Mouse (Mus musculus) lung, postnatal 14 days (tissue): ENCODE measurements at regions not wholly inside any gene's neighbourhood (a gene's known extent, or its start where the extent isn't known, plus 50 kb on each side); places are given as distances from the start of the nearest gene placed in this dataset.

Experiments used
- DNase-seq: peaks from one replicate; pipeline ENCODE4 v3.0.0; 2021

- DNase-seq = no peak
Measured at GRCm38 (mm10) chr15:25305801-25306200, 107.8 kb downstream of the Basp1 start.

GRCm38 (mm10) chr15:25303379-25303778 is 110.2 kb downstream of the Basp1 start:
- no peak for DNase-seq

GRCm38 (mm10) chr15:25302671-25303294 is 110.8 kb downstream of the Basp1 start:
- DNase-seq = no peak

- DNase-seq = no peak
Measured at GRCm38 (mm10) chr15:25301810-25302209, 111.8 kb downstream of the Basp1 start.

- no peak for DNase-seq
Measured at GRCm38 (mm10) chr15:25297278-25297677, 116.3 kb downstream of the Basp1 start.

- no peak for DNase-seq
Measured at GRCm38 (mm10) chr15:25296714-25297113, 116.8 kb downstream of the Basp1 start.

- DNase-seq = no peak
Measured at GRCm38 (mm10) chr15:25295753-25296152, 117.8 kb downstream of the Basp1 start.

- DNase-seq = no peak
Measured at GRCm38 (mm10) chr15:25291231-25291691, 122.3 kb downstream of the Basp1 start.

- DNase-seq = no peak
Measured at GRCm38 (mm10) chr15:25287850-25288249, 125.7 kb downstream of the Basp1 start.

- DNase-seq = no peak
Measured at GRCm38 (mm10) chr15:25284354-25285199, 129.0 kb downstream of the Basp1 start.

GRCm38 (mm10) chr15:25283713-25284112 is 129.9 kb downstream of the Basp1 start:
- no peak for DNase-seq

- DNase-seq = no peak
Measured at GRCm38 (mm10) chr15:25282346-25282745, 131.2 kb downstream of the Basp1 start.

GRCm38 (mm10) chr15:25281942-25282341 is 131.6 kb downstream of the Basp1 start:
- no peak for DNase-seq

GRCm38 (mm10) chr15:25278317-25279156 is 135.0 kb downstream of the Basp1 start:
- DNase-seq = no peak

GRCm38 (mm10) chr15:25276227-25276626 is 137.3 kb downstream of the Basp1 start:
- no peak for DNase-seq

GRCm38 (mm10) chr15:25271886-25272285 is 141.7 kb downstream of the Basp1 start:
- no peak for DNase-seq

- DNase-seq = no peak
Measured at GRCm38 (mm10) chr15:25270349-25270748, 143.2 kb downstream of the Basp1 start.

GRCm38 (mm10) chr15:25269345-25269996 is 144.1 kb downstream of the Basp1 start:
- no peak for DNase-seq

- DNase-seq = no peak
Measured at GRCm38 (mm10) chr15:25268436-25268835, 145.1 kb downstream of the Basp1 start.

- DNase-seq = no peak
Measured at GRCm38 (mm10) chr15:25267509-25267908, 146.1 kb downstream of the Basp1 start.

GRCm38 (mm10) chr15:25252648-25253567 is 160.7 kb downstream of the Basp1 start:
- DNase-seq = no peak

- no peak for DNase-seq
Measured at GRCm38 (mm10) chr15:25245631-25246030, 167.9 kb downstream of the Basp1 start.
